Mouse (Mus musculus) gonadal fat pad, adult 2 months (tissue): ENCODE measurements around the gene Pcca. TPM values are rescaled to one million over a fixed set of nuclear protein-coding genes. Genes with fewer than 3 reads are reported as not detected.

Source experiments
- DNase-seq: peaks from one replicate; pipeline ENCODE4 v3.0.0-alpha.2; 2012; ENCODE audit warnings: low read depth
- polyA plus RNA-seq: library from polyadenylated mRNA; depleted of rRNA; stranded (reverse); fragments of >200 nt; gene quantifications from 2 replicates; pipeline ENCODE4 v1.2.3, GENCODE M21; 2012; rRNA removed

The Pcca gene
- polyA plus RNA-seq, 1 experiment: 33.4 TPM

DNA sequence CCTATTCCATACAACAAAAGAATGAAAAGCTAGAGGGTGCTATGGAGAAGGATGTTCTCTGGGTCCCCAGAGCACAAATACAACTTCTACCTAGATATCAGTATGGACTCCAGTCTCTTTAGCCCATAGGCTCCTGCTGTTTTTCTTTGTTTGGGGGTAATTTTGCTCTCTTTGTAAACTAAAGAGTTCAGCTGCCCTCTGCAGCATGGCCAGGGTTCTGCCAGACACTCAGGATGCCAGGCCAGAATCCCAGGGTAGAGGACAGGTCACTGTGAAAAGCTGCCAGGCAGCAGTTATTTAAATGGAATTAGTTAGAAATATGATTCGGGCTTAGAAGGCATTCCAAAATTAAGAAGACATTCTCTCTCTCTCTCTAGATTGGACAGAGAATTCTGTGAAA is 402.3 kb downstream of the Pcca start:
- DNase-seq: no peak

Other genes starting within 250 kb of the Pcca start
- gene Gm5089, start 83.2 kb upstream of the Pcca start, polyA plus RNA-seq: 0.08 TPM in 1 of 2 replicates, not detected in the other
- 0.33 TPM in 1 of 2 replicates, not detected in the other for gene Zic5, start 68.6 kb upstream of the Pcca start, polyA plus RNA-seq
- 0.04 TPM in 1 of 2 replicates, not detected in the other for gene Zic2, start 58.9 kb upstream of the Pcca start, polyA plus RNA-seq
- gene Gm10837, start 43.7 kb upstream of the Pcca start, polyA plus RNA-seq: not detected in 2 replicates